Mouse (Mus musculus): ENCODE measurements around the gene Krt72. TPM values are rescaled to one million over a fixed set of nuclear protein-coding genes. Genes with fewer than 3 reads are reported as not detected.

The Krt72 gene
- not detected in 2 replicates for polyA plus RNA-seq (2012; ENCODE audit: low replicate concordance)

DNA sequence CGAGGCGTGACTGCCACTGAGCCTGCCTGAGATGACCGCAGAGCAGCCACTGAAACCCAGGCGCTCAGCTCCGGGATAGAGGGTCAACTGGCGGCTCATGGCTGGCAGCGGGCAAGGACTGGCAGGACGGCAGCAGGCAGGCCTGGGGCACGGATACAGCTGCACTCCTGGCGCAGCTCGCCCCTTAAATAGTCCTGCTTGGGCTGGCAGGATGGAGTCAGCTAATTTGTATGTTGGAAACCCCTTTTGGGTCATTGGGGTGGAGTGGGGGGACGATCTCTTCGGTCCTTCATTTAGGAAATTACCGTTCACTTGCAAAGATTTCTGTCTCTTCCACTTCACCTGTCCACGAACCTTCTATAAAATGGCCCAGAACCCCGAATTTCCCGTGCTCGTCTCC lies at the start of gene Krt72:
Gene Krt72 (minus strand): TSS at position 101 of the 400 bp plus-strand sequence.

DNA sequence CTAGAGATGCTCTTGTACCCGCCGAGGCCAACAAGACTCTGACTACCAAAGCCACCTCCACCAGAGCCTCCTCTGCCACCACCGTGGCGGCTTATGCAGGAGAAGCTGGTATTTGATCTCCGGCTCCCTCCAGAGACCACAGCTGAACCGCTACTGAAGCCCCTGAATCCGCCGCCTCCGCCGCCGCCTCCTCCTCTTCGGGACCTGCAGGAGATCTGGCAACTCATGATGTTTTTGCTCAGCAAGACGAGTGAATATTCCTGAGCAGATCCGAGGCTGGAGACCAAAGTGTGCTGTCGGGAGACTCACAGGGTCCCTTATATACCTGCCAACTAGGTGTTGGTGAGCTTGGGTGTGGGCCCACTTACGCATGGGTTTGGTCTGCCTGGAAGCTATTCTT lies 31.6 kb upstream of the Krt72 start, which contains the start of gene Krt2:
Gene Krt2 (minus strand): TSS at position 295 of the 400 bp plus-strand sequence.

DNA sequence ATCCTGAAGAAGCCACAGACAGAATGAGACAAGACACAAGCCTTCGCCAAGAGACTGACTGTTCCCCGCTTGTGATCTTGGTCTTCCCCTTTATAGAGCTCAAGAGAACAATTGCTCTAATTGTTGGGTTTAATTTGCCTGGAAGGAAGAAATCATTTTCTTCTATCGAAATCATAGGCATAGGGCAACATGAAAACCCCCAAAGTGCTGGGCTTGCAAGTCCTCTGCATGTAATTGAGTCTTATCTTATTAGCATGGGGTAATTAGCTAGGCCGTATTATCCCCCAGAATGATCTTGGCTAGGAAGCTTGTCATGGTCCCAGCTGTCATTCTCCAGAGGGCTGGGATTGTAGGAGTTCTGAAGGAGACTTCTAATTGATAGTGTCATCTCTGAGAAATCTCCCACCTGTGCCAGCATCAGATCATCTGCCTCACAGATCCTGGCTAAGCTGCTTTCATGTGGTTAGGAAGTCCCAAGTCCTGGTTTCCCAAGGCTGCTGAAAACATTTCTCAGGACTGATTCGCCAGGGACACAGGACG lies 16.1 kb upstream of the Krt72 start, which contains the start of gene Krt73:
Gene Krt73 (minus strand): TSS at position 51 of the 540 bp plus-strand sequence.

DNA sequence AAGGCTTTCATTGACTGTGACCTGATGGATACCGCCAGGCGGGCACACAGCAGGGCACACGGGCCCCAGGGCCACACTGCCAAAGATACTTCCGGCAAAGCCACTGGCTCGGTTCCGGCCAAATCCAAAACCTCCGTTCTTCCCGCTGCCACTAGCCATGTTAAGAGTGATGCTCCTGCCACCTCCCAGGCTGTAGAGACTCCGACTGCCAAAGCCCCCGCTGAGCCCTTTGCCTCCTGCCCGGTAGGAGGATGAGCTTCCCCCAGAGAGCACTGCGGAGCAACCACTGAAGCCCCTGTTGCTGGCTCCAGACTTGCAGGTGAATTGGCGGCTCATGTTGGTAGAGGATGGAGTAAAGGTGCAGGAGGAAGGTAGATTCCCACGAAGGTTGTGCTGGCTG lies 43.5 kb downstream of the Krt72 start, which contains the start of gene Krt71:
Gene Krt71 (minus strand): TSS at position 399 of the 400 bp plus-strand sequence.

Other genes starting within 250 kb of the Krt72 start
- gene Krt82, start 235.8 kb downstream of the Krt72 start, polyA plus RNA-seq (2012; ENCODE audit: low replicate concordance): not detected in 2 replicates
- not detected in 2 replicates for gene Krt90, start 223.5 kb downstream of the Krt72 start, polyA plus RNA-seq (2012; ENCODE audit: low replicate concordance)
- not detected in 2 replicates for gene Krt75, start 212.6 kb downstream of the Krt72 start, polyA plus RNA-seq (2012; ENCODE audit: low replicate concordance)
- gene Gm5414, start 158.3 kb downstream of the Krt72 start, polyA plus RNA-seq (2012; ENCODE audit: low replicate concordance): not detected in 2 replicates
- not detected in 2 replicates for gene Gm5478, start 139.1 kb downstream of the Krt72 start, polyA plus RNA-seq (2012; ENCODE audit: low replicate concordance)
- gene Krt6b, start 106.2 kb downstream of the Krt72 start, polyA plus RNA-seq (2012; ENCODE audit: low replicate concordance): not detected in 2 replicates
- not detected in 2 replicates for gene Krt6a, start 92.2 kb downstream of the Krt72 start, polyA plus RNA-seq (2012; ENCODE audit: low replicate concordance)
- gene Krt5, start 73.6 kb downstream of the Krt72 start, polyA plus RNA-seq (2012; ENCODE audit: low replicate concordance): not detected in 2 replicates
- not detected in 2 replicates for gene Krt71, start 43.4 kb downstream of the Krt72 start, polyA plus RNA-seq (2012; ENCODE audit: low replicate concordance)
- not detected in 2 replicates for gene Krt73, start 15.9 kb upstream of the Krt72 start, polyA plus RNA-seq (2012; ENCODE audit: low replicate concordance)
- gene Krt2, start 31.7 kb upstream of the Krt72 start, polyA plus RNA-seq (2012; ENCODE audit: low replicate concordance): not detected in 2 replicates
- not detected in 2 replicates for gene Krt1, start 64.3 kb upstream of the Krt72 start, polyA plus RNA-seq (2012; ENCODE audit: low replicate concordance)
- not detected in 2 replicates for gene Krt77, start 83.2 kb upstream of the Krt72 start, polyA plus RNA-seq (2012; ENCODE audit: low replicate concordance)
- gene Krt76, start 106.5 kb upstream of the Krt72 start, polyA plus RNA-seq (2012; ENCODE audit: low replicate concordance): not detected in 2 replicates
- not detected in 2 replicates for gene Krt4, start 138.3 kb upstream of the Krt72 start, polyA plus RNA-seq (2012; ENCODE audit: low replicate concordance)
- gene Krt79, start 153.9 kb upstream of the Krt72 start, polyA plus RNA-seq (2012; ENCODE audit: low replicate concordance): not detected in 2 replicates
- 0.05 TPM in 1 of 2 replicates, not detected in the other for gene Krt78, start 167.8 kb upstream of the Krt72 start, polyA plus RNA-seq (2012; ENCODE audit: low replicate concordance)
- gene Krt8, start 218.0 kb upstream of the Krt72 start, polyA plus RNA-seq (2012; ENCODE audit: low replicate concordance): 0.23 and 0.29 TPM in 2 replicates
- not detected in 2 replicates for gene Krt18, start 241.7 kb upstream of the Krt72 start, polyA plus RNA-seq (2012; ENCODE audit: low replicate concordance)

Measured in leukemia stem cell, adult 10-12 weeks (primary cell).